Mouse (Mus musculus) kidney, adult 18-20 months (tissue): ENCODE data around the gene Reln.

Experiments used
- DNase-seq: peaks from one replicate; pipeline ENCODE4 v3.0.0; 2021

Gene Reln

GRCm38 (mm10) chr5:22094984-22095383 lies 249.5 kb downstream of the Reln start:
- DNase-seq: no peak

- DNase-seq: no peak
Measured at GRCm38 (mm10) chr5:22094043-22094442, 250.5 kb downstream of the Reln start.

GRCm38 (mm10) chr5:22093157-22093865 lies 251.2 kb downstream of the Reln start:
- DNase-seq: no peak

GRCm38 (mm10) chr5:22080468-22080986 lies 264.0 kb downstream of the Reln start:
- DNase-seq: no peak

GRCm38 (mm10) chr5:22074971-22075370 lies 269.5 kb downstream of the Reln start:
- no peak for DNase-seq

DNA sequence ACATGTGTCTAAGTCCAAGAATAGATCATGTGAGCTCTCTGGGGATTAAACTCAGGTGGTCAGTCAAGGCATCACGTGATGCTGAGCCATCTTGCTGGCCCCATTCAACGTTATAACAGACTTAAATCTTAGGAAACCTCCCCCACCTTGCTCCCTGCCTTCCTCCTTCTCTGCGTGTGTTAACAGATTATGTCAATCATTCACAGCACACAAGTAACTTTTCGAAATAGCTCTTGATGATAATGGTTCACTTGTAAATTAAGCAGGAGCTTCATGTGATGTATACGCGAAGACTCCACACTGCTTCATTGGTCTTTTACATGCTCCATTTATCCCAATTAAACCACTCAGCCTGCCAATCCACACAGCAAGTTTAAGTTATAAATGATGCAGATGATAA lies 271.9 kb downstream of the Reln start:
- DNase-seq: no peak

GRCm38 (mm10) chr5:22059251-22059650 lies 285.3 kb downstream of the Reln start:
- DNase-seq: no peak

DNA sequence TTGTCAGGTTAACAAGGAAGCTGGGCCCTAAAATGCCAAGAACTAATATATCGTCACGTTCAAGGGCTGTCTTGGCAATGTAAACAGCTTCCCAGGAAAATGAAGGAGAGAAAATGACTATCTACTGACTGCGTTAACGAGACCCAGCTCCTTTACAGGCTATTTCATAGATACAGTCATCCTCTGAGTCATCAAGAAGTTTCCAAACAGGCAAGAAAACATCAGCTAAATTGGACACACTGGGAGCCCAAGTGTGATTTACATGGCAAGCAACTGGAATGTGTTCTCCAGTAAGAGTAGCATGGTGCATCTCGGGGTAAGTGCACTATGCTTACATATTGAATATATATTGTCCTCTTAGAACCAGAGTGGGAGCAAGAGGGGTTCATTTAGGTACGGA lies 302.7 kb downstream of the Reln start:
- no peak for DNase-seq

- no peak for DNase-seq
Measured at GRCm38 (mm10) chr5:22039375-22040149, 304.9 kb downstream of the Reln start.

- no peak for DNase-seq
Measured at GRCm38 (mm10) chr5:22035201-22035600, 309.3 kb downstream of the Reln start.

- DNase-seq: no peak
Measured at GRCm38 (mm10) chr5:22033039-22033438, 311.5 kb downstream of the Reln start.

DNA sequence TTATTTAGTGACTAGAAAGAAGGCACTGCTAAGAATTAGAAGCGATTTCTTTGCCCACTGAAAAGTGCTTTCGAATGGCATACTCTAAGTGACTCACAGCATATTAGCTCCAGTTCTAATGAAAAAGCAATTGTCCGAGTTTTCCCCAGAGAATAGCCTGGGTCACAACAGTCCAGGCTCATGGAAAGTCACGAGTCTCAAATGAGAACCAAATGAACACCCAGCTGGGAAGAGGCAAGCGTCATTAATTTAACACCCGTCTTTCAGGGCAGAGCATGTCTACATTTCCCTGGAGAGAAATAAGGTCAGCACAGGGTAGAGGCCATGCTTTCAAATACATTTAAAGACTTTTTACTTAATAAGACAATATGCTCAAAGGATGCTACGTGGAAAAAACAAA lies 312.8 kb downstream of the Reln start:
- no peak for DNase-seq

- no peak for DNase-seq
Measured at GRCm38 (mm10) chr5:22028379-22028778, 316.1 kb downstream of the Reln start.

DNA sequence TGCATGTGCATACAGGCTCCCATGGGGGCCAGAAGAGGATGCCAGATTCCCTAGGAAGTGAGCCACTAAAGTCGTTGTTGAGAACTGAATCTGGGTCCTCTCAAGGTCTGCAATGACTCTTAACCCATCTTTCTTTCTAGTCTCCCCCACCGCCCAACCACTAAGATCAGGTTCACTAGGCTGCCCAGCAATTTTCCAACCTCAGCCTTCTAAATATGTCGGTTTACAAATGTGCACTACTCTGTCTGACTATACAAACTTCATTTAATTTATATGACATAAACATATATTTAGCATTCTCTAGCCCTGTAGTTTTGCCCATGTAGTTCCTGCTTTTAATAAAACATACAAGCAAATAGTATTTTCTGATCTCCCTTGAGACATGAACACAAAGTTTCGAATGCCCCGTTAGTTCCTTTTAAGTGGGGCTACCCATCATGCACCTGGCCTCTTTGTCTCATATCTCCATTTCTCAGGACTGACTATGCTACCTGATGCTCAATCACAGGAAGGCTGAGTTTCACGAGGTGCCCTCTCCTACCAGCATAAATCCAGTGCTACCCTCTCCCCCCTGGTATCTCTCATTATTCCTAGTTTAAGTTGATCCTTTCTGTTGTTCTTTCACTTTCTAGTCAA lies 317.1 kb downstream of the Reln start:
- no peak for DNase-seq

- no peak for DNase-seq
Measured at GRCm38 (mm10) chr5:22025746-22026145, 318.8 kb downstream of the Reln start.

- no peak for DNase-seq
Measured at GRCm38 (mm10) chr5:22024108-22024507, 320.4 kb downstream of the Reln start.

GRCm38 (mm10) chr5:22017896-22018295 lies 326.6 kb downstream of the Reln start:
- no peak for DNase-seq

DNA sequence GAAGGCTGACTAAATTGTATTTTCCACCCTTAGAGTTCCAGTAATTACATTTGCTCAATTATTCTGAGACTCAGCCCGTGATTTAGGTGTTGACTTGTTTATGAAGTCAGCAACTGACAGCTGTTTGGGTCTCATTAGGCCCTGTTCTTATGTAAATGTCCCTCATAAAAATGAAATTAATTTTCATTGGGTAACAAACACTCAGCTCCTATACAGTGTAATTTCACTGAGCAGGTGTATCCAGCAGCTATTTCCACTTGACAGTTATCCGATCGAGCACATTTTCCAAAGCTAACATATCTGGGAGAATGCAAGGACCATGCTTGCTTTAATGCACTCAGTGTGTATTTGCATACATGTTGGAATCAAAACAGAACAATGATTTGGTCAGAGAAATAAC lies 330.0 kb downstream of the Reln start:
- no peak for DNase-seq

- no peak for DNase-seq
Measured at GRCm38 (mm10) chr5:22009142-22009541, 335.4 kb downstream of the Reln start.

DNA sequence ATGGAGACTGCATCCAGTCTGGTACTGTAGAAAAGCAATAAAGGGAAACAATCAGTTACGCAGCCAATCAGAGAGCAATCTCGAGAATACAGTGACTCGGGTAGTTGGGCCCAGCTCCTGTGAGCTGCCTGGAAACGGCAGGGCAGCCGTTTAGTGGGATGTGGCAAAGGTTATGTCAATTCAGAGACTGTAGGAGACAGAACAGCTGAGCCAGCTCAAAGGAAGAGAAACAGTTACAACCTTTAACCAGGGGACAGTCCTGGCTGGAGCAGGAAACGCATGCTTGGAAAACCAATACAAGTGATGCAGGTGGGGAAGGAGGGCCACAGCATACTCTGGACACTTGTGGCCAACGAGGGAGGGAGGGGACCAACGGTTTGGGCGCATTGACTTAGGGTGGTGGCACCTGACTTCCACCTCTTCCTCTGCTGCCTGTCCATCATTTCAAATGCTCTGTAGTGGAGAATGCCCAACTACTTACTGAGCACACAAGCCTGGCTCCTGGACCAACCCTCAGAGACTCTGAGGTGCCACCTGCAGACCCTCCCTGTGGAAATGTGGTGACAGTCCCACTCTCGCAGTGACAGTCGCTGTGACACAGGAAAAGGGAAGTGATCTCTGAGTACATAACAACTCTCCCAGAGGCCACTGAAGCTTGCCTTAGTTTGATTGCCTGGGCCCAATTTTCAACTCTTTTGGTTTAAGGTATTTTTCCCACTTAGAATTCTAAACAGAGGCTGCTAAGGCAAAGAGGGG lies 337.0 kb downstream of the Reln start:
- DNase-seq: no peak

GRCm38 (mm10) chr5:22003858-22004257 lies 340.6 kb downstream of the Reln start:
- no peak for DNase-seq

- no peak for DNase-seq
Measured at GRCm38 (mm10) chr5:21987711-21988110, 356.8 kb downstream of the Reln start.

GRCm38 (mm10) chr5:21986311-21986710 lies 358.2 kb downstream of the Reln start:
- DNase-seq: peak; percentile 53
